21 mouse cellular contexts compared by ENCODE assay signal in the genomic region with DNA sequence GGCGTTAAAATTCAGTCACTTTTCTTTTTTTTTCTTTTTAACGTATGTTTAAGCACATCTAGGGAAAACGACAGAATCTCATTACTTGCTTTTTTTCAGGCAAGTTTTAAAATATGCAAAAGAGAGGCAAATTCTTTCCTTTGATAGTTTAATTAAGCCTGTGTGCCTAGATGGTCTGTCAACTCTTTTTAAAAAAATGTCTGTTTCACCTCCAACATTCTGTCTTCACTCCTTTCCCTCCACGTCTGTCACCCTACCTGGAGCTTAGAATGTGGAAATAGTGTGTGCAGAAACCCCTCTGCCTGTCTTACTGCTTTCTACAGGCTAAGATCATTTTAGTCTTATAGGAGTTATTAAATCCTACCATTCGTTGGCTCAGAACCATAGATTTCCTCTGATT.
DNase-seq lines count a peak whose midpoint lies in the region; ATAC-seq and TF ChIP-seq lines count a peak whose summit lies in the region.
"Had no signal": no experiment of that assay in that cellular context is flagged by ENCODE, and none has a peak within 500 bp of the region (broad histone marks: within the 10 kb centered on the region; RNA-seq: fewer than 3 reads in every experiment).

No protein-coding gene starts in this region.

- peak; percentile 81 for ATAC-seq in forebrain, embryonic 14.5 days
- ATAC-seq in forebrain, embryonic 11.5 days (replicated peaks; ENCODE audit: low FRiP score), result no peak
- peak; percentile 67 for ATAC-seq in forebrain, postnatal 0 days

- no peak for TF ChIP-seq CTCF in layer of hippocampus, adult 2 months (conservative IDR thresholded peaks at IDR 0.05)
- no peak for TF ChIP-seq CTCF in forebrain, postnatal 0 days (IDR thresholded peaks at IDR 0.05; ENCODE audit: low read depth)

- peak; percentile 75 for DNase-seq in forebrain, embryonic 14.5 days (ENCODE audit: low spot score)
- DNase-seq in forebrain, embryonic 11.5 days (ENCODE audit: low spot score), result no peak
- no peak for DNase-seq in layer of hippocampus, adult 2 months (ENCODE audit: low spot score in 2 of 2)
- DNase-seq in layer of hippocampus, adult 9-10 months (ENCODE audit: low spot score), result no peak
- DNase-seq in brain, embryonic 18.5 days (ENCODE audit: low read depth, low spot score), result peak; percentile 55
- no peak for DNase-seq in forebrain, postnatal 0 days
- no peak for DNase-seq in heart, postnatal 4 days
- no peak for DNase-seq in frontal cortex, postnatal 14 days (ENCODE audit: low spot score in 2 of 2)
- DNase-seq: adrenal gland, adult 2 months; adrenal gland, postnatal 10 days; adrenal gland, postnatal 25 days; cerebellum, adult 11 months; cerebellum, adult 18-20 months; cerebellum, adult 8-10 months; cerebellum, adult 9-11 months; cerebellum, postnatal 14 days; cerebellum, postnatal 36 days; embryo, embryonic 11 days had no signal

- H3K27me3 ChIP-seq in forebrain, embryonic 14.5 days (replicated peaks; ENCODE audit: control insufficient read depth, insufficient read depth, low read length), result no peaks in the 10 kb centered on the region
- H3K27me3 ChIP-seq in forebrain, embryonic 11.5 days (ENCODE audit: control insufficient read depth, insufficient read depth, low read length), result no peaks in the 10 kb centered on the region
- no peaks in the 10 kb centered on the region for H3K27me3 ChIP-seq in forebrain, postnatal 0 days (ENCODE audit: insufficient read depth, low read length)
- H3K27me3 ChIP-seq: embryonic facial prominence, embryonic 13.5 days; embryonic facial prominence, embryonic 15.5 days had no signal

- WGBS in forebrain, embryonic 14.5 days, result 27% methylated on average over 5 of the region's 5 CpGs
- 76% methylated on average over 5 of the region's 5 CpGs for WGBS in forebrain, embryonic 11.5 days
- 24% methylated on average over 5 of the region's 5 CpGs for WGBS in forebrain, postnatal 0 days

- H3K4me3 ChIP-seq in forebrain, embryonic 14.5 days (ENCODE audit: low read depth, low read length), result no peak overlapping the region
- H3K4me3 ChIP-seq in forebrain, embryonic 11.5 days (ENCODE audit: low read depth, low read length), result no peak overlapping the region
- H3K4me3 ChIP-seq in layer of hippocampus, adult 2 months, result no peak overlapping the region
- H3K4me3 ChIP-seq in forebrain, postnatal 0 days (ENCODE audit: low read depth, low read length), result no peak overlapping the region
- H3K4me3 ChIP-seq: embryonic facial prominence, embryonic 13.5 days; embryonic facial prominence, embryonic 15.5 days; erythroblast, embryonic 14.5 days had no signal

- H3K9ac ChIP-seq in forebrain, embryonic 14.5 days (ENCODE audit: low read length), result no peak overlapping the region
- H3K9ac ChIP-seq in forebrain, embryonic 11.5 days (ENCODE audit: low read length), result no peak overlapping the region
- H3K9ac ChIP-seq in forebrain, postnatal 0 days, result no peak overlapping the region
- H3K9ac ChIP-seq: embryonic facial prominence, embryonic 13.5 days; embryonic facial prominence, embryonic 15.5 days had no signal

- H3K4me2 ChIP-seq in forebrain, embryonic 14.5 days (ENCODE audit: low read length), result no peak overlapping the region
- H3K4me2 ChIP-seq in forebrain, embryonic 11.5 days (ENCODE audit: low read depth, low read length, severe bottlenecking), result no peak overlapping the region
- no peak overlapping the region for H3K4me2 ChIP-seq in forebrain, postnatal 0 days (ENCODE audit: low read depth)
- H3K4me2 ChIP-seq: embryonic facial prominence, embryonic 13.5 days; embryonic facial prominence, embryonic 15.5 days had no signal

- no peaks in the 10 kb centered on the region for H3K9me3 ChIP-seq in forebrain, embryonic 14.5 days (replicated peaks; ENCODE audit: control insufficient read depth, low read length)
- no peaks in the 10 kb centered on the region for H3K9me3 ChIP-seq in forebrain, embryonic 11.5 days (ENCODE audit: control insufficient read depth, low read length)
- H3K9me3 ChIP-seq in forebrain, postnatal 0 days (ENCODE audit: low read length), result no peaks in the 10 kb centered on the region
- H3K9me3 ChIP-seq: embryonic facial prominence, embryonic 13.5 days; embryonic facial prominence, embryonic 15.5 days had no signal

- peaks cover 4% of the 10 kb centered on the region; the same call in 1 of the 2 replicates for H3K4me1 ChIP-seq in forebrain, embryonic 14.5 days (ENCODE audit: control insufficient read depth, insufficient read depth, low read length)
- no peaks in the 10 kb centered on the region for H3K4me1 ChIP-seq in forebrain, embryonic 11.5 days (replicated peaks; ENCODE audit: control insufficient read depth, insufficient read depth, low read length)
- peaks cover 5% of the 10 kb centered on the region for H3K4me1 ChIP-seq in forebrain, postnatal 0 days (ENCODE audit: insufficient read depth)

- no peak overlapping the region for H3K27ac ChIP-seq in forebrain, embryonic 14.5 days (ENCODE audit: low read depth, low read length)
- no peak overlapping the region for H3K27ac ChIP-seq in forebrain, embryonic 11.5 days (ENCODE audit: low read depth, low read length)
- H3K27ac ChIP-seq in layer of hippocampus, adult 2 months, result peak overlapping the region; percentile 49; the same call in 1 of the 2 replicates
- H3K27ac ChIP-seq in forebrain, postnatal 0 days (ENCODE audit: low read depth, low read length), result peak overlapping the region; percentile 57
- H3K27ac ChIP-seq: embryonic facial prominence, embryonic 13.5 days; embryonic facial prominence, embryonic 15.5 days had no signal

- no peaks in the 10 kb centered on the region for H3K36me3 ChIP-seq in forebrain, embryonic 14.5 days (ENCODE audit: control insufficient read depth, insufficient read depth, low read length)
- H3K36me3 ChIP-seq in forebrain, embryonic 11.5 days (ENCODE audit: control insufficient read depth, insufficient read depth, low read length), result no peaks in the 10 kb centered on the region
- H3K36me3 ChIP-seq in forebrain, postnatal 0 days (ENCODE audit: insufficient read depth), result no peaks in the 10 kb centered on the region
- H3K36me3 ChIP-seq: embryonic facial prominence, embryonic 13.5 days; embryonic facial prominence, embryonic 15.5 days had no signal

Comparison
In these comparisons a context has a peak if more than half of its experiments do, and no peak if none do; other contexts are left out.
1. DNase-seq: peak in forebrain, embryonic 14.5 days (single experiment) and brain, embryonic 18.5 days (single experiment); none in forebrain, embryonic 11.5 days (single experiment), layer of hippocampus, adult 2 months (0 of 2), layer of hippocampus, adult 9-10 months (single experiment), forebrain, postnatal 0 days (single experiment), heart, postnatal 4 days (single experiment) and frontal cortex, postnatal 14 days (0 of 2).
2. H3K27ac ChIP-seq: peak in layer of hippocampus, adult 2 months (single experiment) and forebrain, postnatal 0 days (single experiment); none in forebrain, embryonic 14.5 days (single experiment) and forebrain, embryonic 11.5 days (single experiment).